Comparison of ENCODE assay signal across 8 mouse cellular contexts in the genomic region with DNA sequence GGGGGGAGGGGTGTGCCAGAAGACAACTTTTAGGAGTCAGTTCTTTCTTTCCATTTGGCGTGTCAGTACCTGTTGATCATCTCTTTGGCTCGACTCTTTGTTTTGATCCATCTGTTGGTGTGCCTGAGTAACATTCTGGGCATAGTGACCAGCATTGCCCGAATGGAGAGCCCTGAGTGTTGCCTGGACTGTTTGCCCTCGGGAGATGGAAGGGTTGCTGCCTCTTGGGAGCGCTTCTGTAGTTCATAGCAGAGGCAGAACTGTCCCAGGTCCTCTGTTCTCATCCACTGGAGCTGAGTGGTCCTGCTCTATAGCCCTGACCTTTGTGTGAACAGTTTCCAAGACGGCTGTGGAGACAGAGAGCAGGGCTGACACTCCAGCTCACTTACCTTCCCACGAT. TPM values are rescaled to one million over a fixed set of nuclear protein-coding genes. Genes with fewer than 3 reads are reported as not detected.
DNase-seq lines count a peak whose midpoint lies in the region; ATAC-seq and TF ChIP-seq lines count a peak whose summit lies in the region.
"Had no signal": no experiment of that assay in that cellular context is flagged by ENCODE, and none has a peak within 500 bp of the region (broad histone marks: within the 10 kb centered on the region; RNA-seq: fewer than 3 reads in every experiment).

No protein-coding gene starts in this region.

- H3K27me3 ChIP-seq in heart, embryonic 10.5 days (ENCODE audit: insufficient read depth, poor library complexity, severe bottlenecking) = no peaks in the 10 kb centered on the region
- H3K27me3 ChIP-seq in liver, adult 2 months (ENCODE audit: control insufficient read depth, insufficient read depth, low read length) = no peaks in the 10 kb centered on the region
- H3K27me3 ChIP-seq in liver, embryonic 11.5 days (replicated peaks; ENCODE audit: control insufficient read depth, insufficient read depth, low read length) = no peaks in the 10 kb centered on the region
- H3K27me3 ChIP-seq in myocyte (ENCODE audit: control insufficient read depth, insufficient read depth, insufficient read length) = no peaks in the 10 kb centered on the region
- H3K27me3 ChIP-seq: neural tube, embryonic 12.5 days had no signal

- no peak overlapping the region for H3K4me2 ChIP-seq in liver, embryonic 11.5 days
- H3K4me2 ChIP-seq in myocyte (ENCODE audit: low read depth) = peak overlapping the region; percentile 68
- H3K4me2 ChIP-seq: neural tube, embryonic 12.5 days had no signal

- H3K9me3 ChIP-seq in heart, embryonic 10.5 days = no peaks in the 10 kb centered on the region
- no peaks in the 10 kb centered on the region for H3K9me3 ChIP-seq in liver, embryonic 11.5 days (ENCODE audit: control insufficient read depth, low read length)
- H3K9me3 ChIP-seq: neural tube, embryonic 12.5 days had no signal

- no peak overlapping the region for H3K4me3 ChIP-seq in heart, embryonic 10.5 days
- H3K4me3 ChIP-seq in liver, adult 2 months (ENCODE audit: insufficient read depth, low read depth, low read length) = no peak overlapping the region
- no peak overlapping the region for H3K4me3 ChIP-seq in liver, embryonic 11.5 days (ENCODE audit: low read depth, low read length)
- H3K4me3 ChIP-seq in embryonic fibroblast, embryonic 13.5 days (ENCODE audit: insufficient read depth, low read length) = no peak overlapping the region
- no peak overlapping the region for H3K4me3 ChIP-seq in myocyte
- H3K4me3 ChIP-seq: neural tube, embryonic 12.5 days had no signal

- peaks cover 10% of the 10 kb centered on the region; the same call in 1 of the 2 replicates for H3K36me3 ChIP-seq in heart, embryonic 10.5 days
- no peaks in the 10 kb centered on the region for H3K36me3 ChIP-seq in liver, adult 2 months (ENCODE audit: control insufficient read depth, insufficient read depth, low read length)
- no peaks in the 10 kb centered on the region; the same call in 1 of the 2 replicates for H3K36me3 ChIP-seq in liver, embryonic 11.5 days (ENCODE audit: control insufficient read depth, insufficient read depth, low read length)
- H3K36me3 ChIP-seq in myocyte (ENCODE audit: control insufficient read depth, insufficient read depth) = no peaks in the 10 kb centered on the region
- H3K36me3 ChIP-seq: neural tube, embryonic 12.5 days had no signal

- TF ChIP-seq POLR2A in liver, adult 2 months (IDR thresholded peaks at IDR 0.05; ENCODE audit: extremely low read depth, insufficient read depth, low read length) = no peak
- TF ChIP-seq POLR2A in embryonic fibroblast, embryonic 13.5 days (IDR thresholded peaks at IDR 0.05; ENCODE audit: low read depth, low read length) = no peak
- TF ChIP-seq POLR2A in myocyte (IDR thresholded peaks at IDR 0.05; ENCODE audit: insufficient read length, low read depth) = no peak

- ATAC-seq in liver, embryonic 11.5 days (replicated peaks; ENCODE audit: low FRiP score) = no peak

- DNase-seq in heart, embryonic 10.5 days (ENCODE audit: low spot score) = no peak
- DNase-seq in heart, adult 9 months (ENCODE audit: low spot score in 2 of 2) = no peak
- DNase-seq in liver, adult 2 months (ENCODE audit: extremely low read depth, low read depth, low spot score) = peak; percentile 56
- no peak for DNase-seq in liver, embryonic 11.5 days (ENCODE audit: low spot score)
- no peak for DNase-seq in yolk sac, embryonic 10.5 days (ENCODE audit: low spot score)

- H3K27ac ChIP-seq in heart, embryonic 10.5 days = peak overlapping the region; percentile 77
- H3K27ac ChIP-seq in liver, adult 2 months (replicated peaks; ENCODE audit: insufficient read depth, low read depth, low read length) = peak overlapping the region; percentile 77
- H3K27ac ChIP-seq in liver, embryonic 11.5 days (ENCODE audit: low read depth, low read length) = no peak overlapping the region
- H3K27ac ChIP-seq in embryonic fibroblast, embryonic 13.5 days (ENCODE audit: insufficient read depth, low read length) = peak overlapping the region; percentile 80; the same call in 1 of the 2 replicates
- H3K27ac ChIP-seq: neural tube, embryonic 12.5 days had no signal

- H3ac ChIP-seq in myocyte (ENCODE audit: control insufficient read depth, insufficient read length) = no peak overlapping the region

- peak overlapping the region; percentile 7; the same call in 1 of the 2 replicates for H3K9ac ChIP-seq in liver, adult 2 months (ENCODE audit: low read depth, low read length)
- no peak overlapping the region for H3K9ac ChIP-seq in liver, embryonic 11.5 days (ENCODE audit: low read depth, low read length)
- H3K9ac ChIP-seq: neural tube, embryonic 12.5 days had no signal

- no peak for TF ChIP-seq CTCF in liver, adult 2 months (IDR thresholded peaks at IDR 0.05; ENCODE audit: low read depth, low read length)
- TF ChIP-seq CTCF in embryonic fibroblast, embryonic 13.5 days (IDR thresholded peaks at IDR 0.05; ENCODE audit: borderline replicate concordance, insufficient read depth, low read length) = no peak

- peaks cover 100% of the 10 kb centered on the region for H3K4me1 ChIP-seq in heart, embryonic 10.5 days
- peaks cover 85% of the 10 kb centered on the region for H3K4me1 ChIP-seq in liver, adult 2 months (ENCODE audit: control insufficient read depth, insufficient read depth, low read length)
- H3K4me1 ChIP-seq in liver, embryonic 11.5 days (replicated peaks; ENCODE audit: control insufficient read depth, insufficient read depth, low read length) = peaks cover 92% of the 10 kb centered on the region
- H3K4me1 ChIP-seq in embryonic fibroblast, embryonic 13.5 days (ENCODE audit: control insufficient read depth, insufficient read depth, low read length) = peaks cover 39% of the 10 kb centered on the region

- WGBS in heart, embryonic 10.5 days = 73% methylated on average over 7 of the region's 7 CpGs
- 25% methylated on average over 7 of the region's 7 CpGs for WGBS in liver, adult 2 months
- WGBS in liver, embryonic 11.5 days = 76% methylated on average over 7 of the region's 7 CpGs

- H3K79me2 ChIP-seq in liver, adult 2 months (ENCODE audit: control insufficient read depth, insufficient read depth, low read length) = peaks cover 71% of the 10 kb centered on the region
- H3K79me2 ChIP-seq in myocyte (ENCODE audit: control insufficient read depth, insufficient read depth) = peaks cover 94% of the 10 kb centered on the region

TF ChIP-seq in myocyte, 11 proteins besides CTCF, POLR2A, EP300 and RAD21:
- no peak for TF ChIP-seq MAX (IDR thresholded peaks at IDR 0.05; ENCODE audit: low read depth)
- TF ChIP-seq MYOG (IDR thresholded peaks at IDR 0.05; ENCODE audit: control insufficient read depth in 1 of 3, insufficient read depth in 1 of 3, insufficient read length in 2 of 3, low read depth in 2 of 3) = no peak
- TF ChIP-seq SRF (IDR thresholded peaks at IDR 0.05; ENCODE audit: control insufficient read depth, insufficient read length, low read depth) = no peak
- no peak for TF ChIP-seq TCF12 (IDR thresholded peaks at IDR 0.05; ENCODE audit: insufficient read depth, poor library complexity, severe bottlenecking)
- TF ChIP-seq E2F4 (IDR thresholded peaks at IDR 0.05; ENCODE audit: insufficient read depth) = no peak
- TF ChIP-seq POLR2AphosphoS2 (IDR thresholded peaks at IDR 0.05; ENCODE audit: insufficient read length, low read depth) = no peak
- no peak for TF ChIP-seq REST (IDR thresholded peaks at IDR 0.05; ENCODE audit: insufficient read depth, insufficient read length)
- TF ChIP-seq CEBPB (IDR thresholded peaks at IDR 0.05; ENCODE audit: insufficient read depth, poor library complexity, severe bottlenecking) = no peak
- no peak for TF ChIP-seq MYOD1 (IDR thresholded peaks at IDR 0.05; ENCODE audit: control insufficient read depth in 1 of 3, insufficient read length in 2 of 3, low read depth in 2 of 3)
- no peak for TF ChIP-seq TCF3 (IDR thresholded peaks at IDR 0.05; ENCODE audit: insufficient read length, low read depth)
- TF ChIP-seq USF1 (IDR thresholded peaks at IDR 0.05; ENCODE audit: low read depth) = no peak

RNA-seq across cellular contexts. Expression of a gene that starts 18.3 kb away (rescaled TPM):
- 38.1 and 45.8 TPM in 2 replicates for polyA plus RNA-seq in heart, embryonic 10.5 days (2016; fragmentation: Nextera tagmentation; extraction: Ambion mirVana)
- total RNA-seq in liver, adult 2 months (2014; rRNA removed) = 5.3 and 10.1 TPM in 2 replicates
- 10.2 and 11.0 TPM in 2 replicates for polyA plus RNA-seq in liver, adult 2 months (2012; rRNA removed)
- 27.5 and 31.0 TPM in 2 replicates for polyA plus RNA-seq in liver, embryonic 11.5 days (2014; fragmentation: Nextera tagmentation; extraction: Ambion mirVana)
- polyA plus RNA-seq in embryonic fibroblast, embryonic 13.5 days (2011; ENCODE audit: insufficient read length, low read depth, missing spikeins) = 61.9 and 73.9 TPM in 2 replicates
- 34.5 TPM for polyA plus RNA-seq in myocyte (2012; fragmentation: generic; extraction: Trizol)
